Mouse (Mus musculus) midbrain, postnatal 0 days (tissue): Measurements from ENCODE around the gene Lpin2. TPM values are rescaled to one million over a fixed set of nuclear protein-coding genes. Genes with fewer than 3 reads are reported as not detected.

Experiments
- ATAC-seq: fragments of 200-750 bp; cut with Nextera tagmentation; 2 replicates; pipeline ENCODE4 v1.8.0; 2017; ENCODE audit warnings: moderate number of reproducible peaks, mild to moderate bottlenecking, moderate TSS enrichment, moderate library complexity; ENCODE audit not compliant: low FRiP score
- DNase-seq: peaks from one replicate; pipeline ENCODE4 v3.0.0-alpha.2; 2015; ENCODE audit warnings: low spot score
- H3K27ac ChIP-seq: fragments of 300-500 bp; sonication (generic); 2 replicates; pipeline ENCODE4 v1.5.1; 2014; ENCODE audit warnings: low read depth, mild to moderate bottlenecking, low read length, mixed read lengths
- H3K27me3 ChIP-seq: fragments of 300-500 bp; sonication (generic); 2 replicates; pipeline ENCODE4 v1.6.1; 2014; ENCODE audit warnings: low read length, control low read depth, mixed read lengths; ENCODE audit not compliant: insufficient read depth
- H3K36me3 ChIP-seq: fragments of 300-500 bp; sonication (generic); 2 replicates; pipeline ENCODE4 v1.6.1; 2014; ENCODE audit warnings: low read length, control low read depth, mixed read lengths; ENCODE audit not compliant: insufficient read depth
- H3K4me1 ChIP-seq: fragments of 300-500 bp; sonication (generic); 2 replicates; pipeline ENCODE4 v1.6.1; 2014; ENCODE audit warnings: mild to moderate bottlenecking, control low read depth, antibody characterized with exemption, low read length, mixed read lengths; ENCODE audit not compliant: insufficient read depth
- H3K4me2 ChIP-seq: fragments of 300-500 bp; sonication (generic); 2 replicates; pipeline ENCODE4 v1.6.1; 2014; ENCODE audit warnings: low read depth, mild to moderate bottlenecking, low read length, mixed read lengths; ENCODE audit not compliant: poor library complexity, severe bottlenecking
- H3K4me3 ChIP-seq: fragments of 300-500 bp; sonication (generic); 2 replicates; pipeline ENCODE4 v1.5.1; 2014; ENCODE audit warnings: low read depth, mild to moderate bottlenecking, low read length, moderate library complexity
- H3K9ac ChIP-seq: fragments of 300-500 bp; sonication (generic); replicated peaks from 2 replicates; pipeline ENCODE4 v1.6.1; 2014; ENCODE audit warnings: mild to moderate bottlenecking, low read length, moderate library complexity, mixed read lengths; ENCODE audit not compliant: poor library complexity, severe bottlenecking
- H3K9me3 ChIP-seq: fragments of 300-500 bp; sonication (generic); 2 replicates; pipeline ENCODE4 v1.6.1; 2016; ENCODE audit warnings: low read length, control low read depth
- CTCF ChIP-seq: IDR thresholded peaks from 2 replicates; pipeline ENCODE4 v1.5.1; 2016; ENCODE audit warnings: antibody characterized with exemption, mild to moderate bottlenecking
- WGBS: fragments of 180-500 bp; shearing (Covaris S2); extraction: QIAGEN DNeasy Blood & Tissue Kit; methylation state at CpG from one replicate; pipeline ENCODE4 v1.1.7; 2014; 5-methylcytosine and 5-hydroxymethylcytosine counted together
- polyA plus RNA-seq: library from polyadenylated mRNA; unstranded; fragments of >200 nt; fragmentation: Nextera tagmentation; extraction: Ambion mirVana; gene quantifications from 2 replicates; pipeline ENCODE4 v1.2.1, GENCODE M21; 2015
- total RNA-seq: library from RNA; depleted of rRNA; stranded (reverse); fragments of >200 nt; gene quantifications from 2 replicates; pipeline ENCODE4 v1.2.3, GENCODE M21; 2014

Lpin2 gene
- total and polyA plus RNA-seq, 2 experiments from 2014 or later, result 39.1 to 53.4 TPM

DNA sequence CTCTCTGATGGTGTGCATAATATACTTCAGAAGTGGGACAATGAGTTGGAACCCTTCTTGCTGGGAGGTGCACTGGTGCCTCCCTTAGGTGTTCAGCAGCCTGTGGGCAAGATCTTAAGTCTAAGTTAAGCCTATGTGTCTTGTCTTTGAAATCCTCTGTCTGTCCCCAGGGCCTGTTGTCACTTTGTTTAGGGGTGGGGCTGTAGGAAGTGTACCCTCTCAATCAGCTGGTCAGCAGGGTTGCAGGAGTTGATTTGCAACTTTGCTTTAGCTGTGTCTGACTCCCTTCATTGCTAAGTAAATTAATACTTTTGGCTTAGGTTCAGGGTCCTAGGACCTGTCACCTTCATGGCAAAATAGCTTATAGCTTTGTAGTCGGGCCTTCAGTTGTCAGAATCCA, 3.0 kb downstream of the Lpin2 start:
- Histone ChIP-seq H3K4me1 (peaks cover 6% of the 10 kb centered on the region), H3K4me3 (peak overlapping the region; percentile 91; the same call in 1 of the 2 replicates), H3K9me3 (no peaks in the 10 kb centered on the region), H3K4me2 (peak overlapping the region; percentile 76), H3K36me3 (no peaks in the 10 kb centered on the region), H3K27ac (0 out of 2 replicates have a peak overlapping the region, but pooled peaks have one; percentile 87), H3K9ac (peak overlapping the region; percentile 90; the same call in 1 of the 2 replicates), H3K27me3 (no peaks in the 10 kb centered on the region)
- TF ChIP-seq CTCF, result no peak
- DNase-seq, result no peak
- no peak for ATAC-seq
- WGBS, result 69% methylated on average over 1 of the region's 1 CpGs

DNA sequence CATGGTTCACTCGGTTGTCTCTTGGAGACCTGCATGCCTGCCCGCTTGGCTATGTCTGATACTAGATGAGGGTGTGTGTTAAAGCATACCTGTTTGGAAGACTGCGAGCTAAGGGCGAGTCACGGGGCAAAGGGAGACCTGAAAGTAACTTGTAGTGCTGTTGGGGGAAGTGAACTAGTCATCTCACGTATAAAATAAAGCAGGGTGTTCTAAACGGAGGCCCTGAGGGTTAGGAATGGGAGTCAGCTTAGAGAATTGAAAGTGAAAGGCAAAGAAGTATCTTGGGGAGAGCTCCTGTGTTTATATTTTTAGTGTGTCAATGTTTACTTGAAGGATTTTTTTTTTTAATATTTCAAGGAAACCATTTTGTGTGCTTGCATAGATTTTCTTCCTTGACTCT, 8.2 kb downstream of the Lpin2 start:
- ATAC-seq (no peak), DNase-seq (no peak)
- Histone ChIP-seq H3K9ac (no peak overlapping the region), H3K36me3 (no peaks in the 10 kb centered on the region), H3K4me1 (no peaks in the 10 kb centered on the region), H3K27me3 (no peaks in the 10 kb centered on the region), H3K4me3 (no peak overlapping the region), H3K27ac (no peak overlapping the region), H3K9me3 (no peaks in the 10 kb centered on the region), H3K4me2 (no peak overlapping the region)
- WGBS, result 88% methylated on average over 7 of the region's 7 CpGs
- TF ChIP-seq CTCF, result no peak

DNA sequence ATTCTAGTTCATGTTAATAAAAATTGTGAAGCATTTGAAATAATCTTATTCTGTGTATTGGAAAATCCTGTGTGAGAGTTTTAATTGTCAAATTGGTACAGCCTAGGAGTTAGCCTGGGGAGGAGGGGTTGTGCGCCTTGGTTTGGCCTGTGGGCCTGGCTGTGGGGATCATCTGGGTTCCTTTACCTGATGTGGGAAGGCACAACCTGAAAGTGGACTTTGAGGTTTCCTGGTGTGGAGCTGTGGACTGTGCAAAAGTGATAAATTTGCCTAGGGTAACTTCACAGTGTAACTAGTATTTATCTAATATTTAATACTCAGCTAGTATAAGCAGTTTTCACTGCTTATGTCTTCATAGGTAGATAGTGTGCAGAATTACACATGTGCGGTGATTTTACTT, 8.7 kb downstream of the Lpin2 start:
- no peak overlapping the region for H3K27ac ChIP-seq
- no peak overlapping the region for H3K9ac ChIP-seq
- TF ChIP-seq CTCF, result no peak
- H3K4me1 ChIP-seq, result no peaks in the 10 kb centered on the region
- H3K36me3 ChIP-seq, result no peaks in the 10 kb centered on the region
- no peaks in the 10 kb centered on the region for H3K27me3 ChIP-seq
- no peak for ATAC-seq
- DNase-seq, result no peak
- no peak overlapping the region for H3K4me3 ChIP-seq
- WGBS, result 96% methylated on average over 2 of the region's 2 CpGs
- H3K4me2 ChIP-seq, result no peak overlapping the region
- H3K9me3 ChIP-seq, result no peaks in the 10 kb centered on the region

DNA sequence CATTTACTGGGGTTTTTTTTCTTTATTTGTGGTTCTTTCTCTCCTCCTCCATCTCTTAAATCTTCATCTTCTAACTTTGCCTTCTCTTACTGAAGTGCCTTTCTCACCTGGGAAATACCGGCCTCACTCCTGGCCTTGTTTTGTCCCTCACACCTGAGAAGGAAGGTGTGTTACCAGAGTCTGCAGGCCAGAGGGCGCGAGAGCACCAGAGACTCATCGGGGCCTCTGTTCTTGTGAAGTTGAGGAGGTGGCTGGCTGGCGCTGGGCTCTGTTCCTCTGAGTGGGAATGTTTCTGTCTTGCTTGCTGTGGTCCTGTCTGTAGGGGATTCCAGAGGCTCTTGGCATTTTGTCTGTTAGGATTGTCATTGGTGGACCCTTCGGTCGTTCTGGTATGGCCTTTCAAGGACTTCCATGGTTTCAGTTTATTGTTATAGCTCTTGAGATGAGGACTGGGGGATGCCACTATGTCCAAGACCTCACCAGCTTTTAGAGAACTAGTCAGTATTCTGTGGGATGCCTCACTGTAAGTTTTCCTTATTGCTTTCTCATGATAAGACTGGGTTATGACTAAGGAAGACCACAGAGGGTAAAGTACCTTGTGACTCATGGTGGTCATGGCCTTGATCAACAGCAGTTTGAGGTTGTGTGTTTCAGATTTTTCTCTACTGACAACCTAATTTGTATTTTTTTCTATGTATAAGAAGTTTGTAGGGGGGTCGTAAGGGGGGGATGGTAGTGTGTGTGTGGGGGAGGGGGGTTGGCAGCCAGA, 9.5 kb downstream of the Lpin2 start:
- H3K9ac ChIP-seq, result no peak overlapping the region
- H3K4me3 ChIP-seq, result no peak overlapping the region
- no peak for ATAC-seq
- H3K4me2 ChIP-seq, result no peak overlapping the region
- no peak for DNase-seq
- H3K9me3 ChIP-seq, result no peaks in the 10 kb centered on the region
- H3K36me3 ChIP-seq, result no peaks in the 10 kb centered on the region
- TF ChIP-seq CTCF, result no peak
- no peak overlapping the region for H3K27ac ChIP-seq
- WGBS, result 85% methylated on average over 8 of the region's 8 CpGs
- no peaks in the 10 kb centered on the region for H3K27me3 ChIP-seq
- H3K4me1 ChIP-seq, result no peaks in the 10 kb centered on the region

DNA sequence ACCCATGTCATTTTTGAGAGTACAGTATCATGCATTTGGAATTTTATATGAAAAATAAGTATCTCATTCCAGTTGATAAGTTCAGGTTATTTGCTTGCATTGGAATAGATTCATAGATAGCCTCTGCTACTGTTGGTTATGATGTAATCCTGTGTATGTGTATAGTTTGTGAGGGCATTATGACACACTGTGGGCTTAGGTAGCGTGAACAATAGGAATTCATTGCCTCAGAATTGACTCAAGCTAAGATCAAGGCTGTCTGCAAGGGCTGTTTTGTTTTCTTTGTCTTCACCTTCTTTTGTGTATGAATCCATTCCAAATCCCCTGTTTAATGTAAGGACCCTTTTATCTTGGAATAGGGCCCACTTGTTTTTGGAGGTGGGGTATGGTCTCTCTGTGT, 10.7 kb downstream of the Lpin2 start:
- no peaks in the 10 kb centered on the region for H3K27me3 ChIP-seq
- 96% methylated on average over 1 of the region's 1 CpGs for WGBS
- ATAC-seq, result no peak
- no peak overlapping the region for H3K9ac ChIP-seq
- H3K27ac ChIP-seq, result no peak overlapping the region
- H3K4me2 ChIP-seq, result no peak overlapping the region
- no peak for TF ChIP-seq CTCF
- no peak overlapping the region for H3K4me3 ChIP-seq
- H3K9me3 ChIP-seq, result no peaks in the 10 kb centered on the region
- DNase-seq, result no peak
- H3K4me1 ChIP-seq, result no peaks in the 10 kb centered on the region
- H3K36me3 ChIP-seq, result no peaks in the 10 kb centered on the region

DNA sequence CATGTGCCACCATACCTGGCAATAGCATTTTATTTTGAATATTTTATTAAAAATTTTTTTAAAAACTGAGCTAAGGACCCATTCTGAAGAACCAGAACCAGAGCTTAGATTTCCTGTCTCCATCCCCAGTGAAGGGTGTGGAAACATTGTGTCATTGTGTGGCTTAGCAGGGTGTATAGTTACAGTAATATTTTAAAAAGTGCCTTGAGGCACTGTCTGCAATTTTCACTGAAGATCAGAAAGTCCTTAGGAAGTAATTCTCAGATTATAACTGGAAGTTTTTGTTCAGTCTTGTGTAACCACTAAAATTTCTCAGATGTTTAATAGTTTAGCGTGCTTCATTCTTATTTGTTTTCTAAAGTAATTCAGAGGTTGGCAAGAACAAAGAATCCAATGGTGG, 11.1 kb downstream of the Lpin2 start:
- no peak overlapping the region for H3K4me2 ChIP-seq
- H3K4me1 ChIP-seq, result no peaks in the 10 kb centered on the region
- WGBS, result 65% methylated on average over 1 of the region's 1 CpGs
- TF ChIP-seq CTCF, result no peak
- ATAC-seq (no peak), DNase-seq (no peak)
- H3K36me3 ChIP-seq, result no peaks in the 10 kb centered on the region
- H3K4me3 ChIP-seq, result no peak overlapping the region
- H3K9me3 ChIP-seq, result no peaks in the 10 kb centered on the region
- no peaks in the 10 kb centered on the region for H3K27me3 ChIP-seq
- H3K27ac ChIP-seq, result no peak overlapping the region
- no peak overlapping the region for H3K9ac ChIP-seq
